Mouse (Mus musculus): ENCODE measurements around the gene Hist1h3c.

GRCm38 (mm10) chr13:23709714-23710373 lies 35.6 kb downstream of the Hist1h3c start:
- TF ChIP-seq CTCF (IDR thresholded peaks at IDR 0.05): peak; percentile 3; the same call in 1 of the 2 replicates
- no peak for TF ChIP-seq EP300 (IDR thresholded peaks at IDR 0.05)

Measured in lung, postnatal 0 days (tissue).